Mouse (Mus musculus) MEL-GATA-1-ER (cell line): ENCODE measurements around the gene Olfr684.

Experiments used
- DNase-seq: peaks from one replicate; pipeline ENCODE4 v3.0.0-alpha.2; 2012; ENCODE audit warnings: low read depth; ENCODE audit errors: extremely low read depth

Gene Olfr684

DNA sequence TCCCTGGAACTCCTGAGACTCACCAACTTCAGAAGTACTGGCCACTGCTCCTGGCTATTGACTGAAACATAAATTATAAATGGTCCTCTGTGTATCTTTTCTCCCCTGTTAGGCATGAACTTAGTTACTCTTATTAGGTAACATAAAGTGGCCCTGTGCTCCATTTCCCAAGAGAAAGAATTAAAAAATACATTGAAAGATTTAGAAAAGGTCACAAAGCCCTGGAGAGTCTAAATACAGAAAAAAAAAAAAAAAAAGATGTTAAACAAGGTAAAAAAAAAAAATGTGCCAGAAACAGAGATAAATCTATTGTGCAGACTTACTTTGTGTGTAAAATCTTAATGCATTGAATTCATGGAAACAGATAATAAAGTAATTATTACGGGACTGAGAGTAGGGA lies at the start of gene Olfr684:
TSS of gene Olfr684 (minus strand) at position 101 of the 400 bp plus-strand sequence.
- DNase-seq: no peak

DNA sequence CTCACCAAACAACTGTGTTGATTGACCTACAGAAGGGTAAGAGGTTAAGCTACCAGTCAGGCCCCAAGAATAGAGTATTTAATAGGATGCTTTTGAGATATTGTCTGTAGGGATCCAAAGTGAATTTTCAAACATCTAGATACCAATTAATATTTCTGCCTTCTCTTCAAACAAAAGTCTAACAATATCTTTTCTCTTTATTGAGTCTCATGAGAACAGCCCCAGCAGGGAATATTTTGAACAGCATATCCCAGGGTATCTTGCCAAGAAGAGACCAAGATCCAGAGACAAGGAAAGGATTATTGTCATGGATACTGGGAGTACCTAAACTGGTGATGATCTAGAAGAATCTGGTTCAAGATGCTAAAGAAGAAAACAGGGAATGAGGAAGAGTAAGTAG lies 43.9 kb upstream of the Olfr684 start, which contains the start of gene Olfr686:
TSS of gene Olfr686 (minus strand) at position 101 of the 400 bp plus-strand sequence.
- DNase-seq: no peak

DNA sequence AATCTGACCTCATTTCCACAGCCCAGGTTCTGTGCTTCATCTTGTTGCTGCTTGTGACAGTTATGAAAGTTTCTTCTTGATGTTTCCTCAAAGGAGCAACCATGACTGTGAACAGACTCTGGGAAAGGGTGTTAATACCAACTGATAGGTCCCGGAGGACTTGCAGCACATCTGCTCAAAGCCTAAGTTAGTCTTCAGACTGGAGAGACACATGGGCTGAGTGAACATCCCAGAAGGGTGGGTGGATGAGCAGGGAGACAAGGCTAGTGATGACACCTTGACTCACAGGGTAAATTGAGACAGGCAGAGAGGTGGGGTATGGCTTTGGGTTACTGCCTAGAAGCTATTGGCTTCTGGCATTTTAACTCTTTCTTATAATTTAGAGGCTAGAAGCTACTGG lies 22.5 kb upstream of the Olfr684 start, which contains the start of gene Olfr685:
TSS of gene Olfr685 (minus strand) at position 101 of the 400 bp plus-strand sequence.
- DNase-seq: no peak

- DNase-seq: no peak
Observed at GRCm38 (mm10) chr7:105170773-105171172, 7.3 kb upstream of the Olfr684 start.

DNA sequence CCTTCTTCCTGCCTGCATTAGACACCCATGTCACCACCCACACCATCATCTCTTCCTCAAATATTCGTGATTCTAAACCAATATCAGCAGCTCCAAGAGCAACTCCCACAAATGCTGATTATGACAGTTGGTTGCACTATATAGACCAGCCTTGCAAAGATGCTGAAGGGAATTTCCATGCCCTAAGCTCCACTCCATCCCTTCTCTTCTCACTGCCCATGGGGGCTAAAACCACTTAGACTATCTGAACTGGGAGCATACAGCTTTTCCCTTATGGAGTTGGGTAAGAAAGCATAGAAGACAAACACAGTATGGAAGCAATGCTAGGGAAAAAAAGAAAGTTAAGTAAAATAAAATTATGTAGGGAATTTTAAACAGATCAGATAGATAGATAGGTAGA lies 16.5 kb downstream of the Olfr684 start, which contains the start of gene Olfr683:
TSS of gene Olfr683 (minus strand) at position 101 of the 400 bp plus-strand sequence.
- DNase-seq: no peak

GRCm38 (mm10) chr7:105141275-105141674 lies 22.2 kb downstream of the Olfr684 start:
- no peak for DNase-seq

- no peak for DNase-seq
Observed at GRCm38 (mm10) chr7:105116536-105116935, 46.9 kb downstream of the Olfr684 start, which contains the start of gene Olfr681. TSS of gene Olfr681 (plus strand) at chr7:105116836.
